Mouse (Mus musculus) brain, embryonic 14.5 days (tissue): ENCODE results near the gene Pdcd5. TPM values are rescaled to one million over a fixed set of nuclear protein-coding genes. Genes with fewer than 3 reads are reported as not detected.

Experiments used
- DNase-seq: peaks from one replicate; pipeline ENCODE4 v3.0.0-alpha.2; 2011; ENCODE audit warnings: low read depth
- CTCF ChIP-seq: fragments of 200-500 bp; IDR thresholded peaks from 2 replicates; pipeline ENCODE4 v1.5.1; 2012; ENCODE audit warnings: inconsistent platforms, mild to moderate bottlenecking, moderate library complexity, borderline replicate concordance; ENCODE audit not compliant: insufficient read depth, insufficient read length; ENCODE audit errors: extremely low read depth
- POLR2A ChIP-seq: fragments of 200-500 bp; IDR thresholded peaks from 2 replicates; pipeline ENCODE4 v1.6.1; 2012; ENCODE audit warnings: mild to moderate bottlenecking, inconsistent platforms, borderline replicate concordance; ENCODE audit not compliant: poor library complexity, insufficient read depth, insufficient read length, severe bottlenecking; ENCODE audit errors: extremely low read depth
- polyA plus RNA-seq: library from polyadenylated mRNA; depleted of rRNA; stranded (reverse); fragments of >200 nt; gene quantifications from 2 replicates; pipeline ENCODE4 v1.2.3, GENCODE M21; 2012; rRNA removed

The Pdcd5 gene
- 138 and 144 TPM in 2 replicates for polyA plus RNA-seq

GRCm38 (mm10) chr7:35647101-35647698 is at the start of gene Pdcd5:
Pdcd5 (minus strand) TSS chr7:35647521.
- peak; percentile 99 for DNase-seq

GRCm38 (mm10) chr7:35692641-35693040 is 45.3 kb upstream of the Pdcd5 start:
- DNase-seq, result no peak
- TF ChIP-seq POLR2A (no peak), CTCF (no peak)

More at GRCm38 (mm10) chr7:35647101-35647698, at the start of gene Pdcd5:
- peak; percentile 65 for TF ChIP-seq POLR2A
- TF ChIP-seq CTCF, result no peak

GRCm38 (mm10) chr7:35692117-35692516 is 44.8 kb upstream of the Pdcd5 start:
- peak; percentile 86 for DNase-seq
- TF ChIP-seq POLR2A (no peak), CTCF (no peak)

DNA sequence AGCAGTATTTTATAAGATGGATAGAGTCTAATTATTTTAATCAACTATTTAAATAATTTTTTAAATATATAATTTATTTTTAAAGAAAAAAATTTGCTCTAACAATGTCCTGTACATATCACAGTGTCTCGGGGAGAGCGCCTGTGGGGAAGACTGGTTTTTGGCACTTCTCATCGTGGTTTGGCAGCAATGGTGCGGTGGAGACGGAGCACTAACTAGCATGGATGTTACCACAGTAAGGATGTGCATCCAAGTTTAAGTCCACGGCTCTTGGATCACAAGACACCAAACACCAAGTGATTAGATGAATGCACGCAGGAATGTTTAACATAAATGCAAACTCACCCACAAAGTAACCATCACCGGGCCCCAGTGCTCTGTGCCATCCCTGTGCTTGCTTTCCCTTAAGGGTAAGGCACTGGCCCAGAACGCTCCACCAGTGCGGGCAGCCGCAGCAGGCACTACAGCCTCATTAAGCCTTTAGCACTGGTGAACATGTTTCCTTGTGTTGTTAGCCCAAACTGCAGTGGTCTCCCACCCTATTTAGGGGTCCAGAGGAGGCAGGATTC is 41.5 kb upstream of the Pdcd5 start:
- TF ChIP-seq CTCF (no peak), POLR2A (no peak)
- peak; percentile 54 for DNase-seq

- TF ChIP-seq POLR2A, result no peak
Observed at GRCm38 (mm10) chr7:35688276-35688675, 41.0 kb upstream of the Pdcd5 start.

GRCm38 (mm10) chr7:35687229-35687628 is 39.9 kb upstream of the Pdcd5 start:
- DNase-seq, result peak; percentile 44

More at GRCm38 (mm10) chr7:35688276-35688675, 41.0 kb upstream of the Pdcd5 start:
- peak; percentile 62 for DNase-seq

DNA sequence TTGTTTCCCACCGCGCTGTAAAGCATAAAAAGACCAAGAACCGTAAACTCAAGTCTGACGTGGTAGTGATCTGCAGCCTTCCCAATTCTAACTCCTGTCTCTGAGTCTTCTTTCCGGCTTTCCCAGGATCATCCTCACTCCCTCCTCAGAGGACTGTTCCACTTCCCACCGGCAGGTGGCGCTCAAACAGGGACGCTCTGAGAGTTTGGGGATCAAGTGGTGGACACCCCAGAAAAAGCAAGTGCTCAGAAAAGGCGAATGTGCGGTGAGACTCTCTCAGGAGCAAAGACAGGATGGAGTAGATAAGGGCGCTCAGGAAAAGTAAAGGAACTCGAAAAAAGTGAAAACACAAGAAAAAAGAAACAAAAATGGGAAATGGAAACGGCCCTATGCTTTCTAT is 39.4 kb upstream of the Pdcd5 start:
- TF ChIP-seq POLR2A (no peak), CTCF (peak; percentile 95)
- peak; percentile 59 for DNase-seq

More at GRCm38 (mm10) chr7:35687229-35687628, 39.9 kb upstream of the Pdcd5 start:
- TF ChIP-seq POLR2A, result no peak
- TF ChIP-seq CTCF, result no peak

DNA sequence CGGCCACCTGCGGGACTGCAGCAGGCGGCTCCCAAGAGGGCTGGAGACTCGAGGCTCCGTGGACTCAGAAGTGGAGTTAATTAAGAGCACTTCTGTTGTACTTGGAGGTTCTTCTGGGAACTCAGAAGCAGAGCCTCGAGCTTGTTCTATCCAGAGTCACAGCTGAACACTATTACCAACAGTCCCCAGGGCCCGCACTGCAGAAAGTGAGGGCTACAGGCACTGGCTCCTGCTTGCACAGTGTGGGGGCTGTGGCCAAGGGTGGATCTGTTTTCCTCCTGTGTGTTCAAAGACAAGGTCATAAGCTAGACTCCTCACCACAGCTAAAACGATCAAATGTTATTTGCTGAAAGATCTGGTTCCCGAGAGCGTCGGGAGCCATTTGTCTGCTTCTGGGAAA is 38.9 kb upstream of the Pdcd5 start:
- no peak for TF ChIP-seq CTCF
- TF ChIP-seq POLR2A, result no peak
- no peak for DNase-seq

DNA sequence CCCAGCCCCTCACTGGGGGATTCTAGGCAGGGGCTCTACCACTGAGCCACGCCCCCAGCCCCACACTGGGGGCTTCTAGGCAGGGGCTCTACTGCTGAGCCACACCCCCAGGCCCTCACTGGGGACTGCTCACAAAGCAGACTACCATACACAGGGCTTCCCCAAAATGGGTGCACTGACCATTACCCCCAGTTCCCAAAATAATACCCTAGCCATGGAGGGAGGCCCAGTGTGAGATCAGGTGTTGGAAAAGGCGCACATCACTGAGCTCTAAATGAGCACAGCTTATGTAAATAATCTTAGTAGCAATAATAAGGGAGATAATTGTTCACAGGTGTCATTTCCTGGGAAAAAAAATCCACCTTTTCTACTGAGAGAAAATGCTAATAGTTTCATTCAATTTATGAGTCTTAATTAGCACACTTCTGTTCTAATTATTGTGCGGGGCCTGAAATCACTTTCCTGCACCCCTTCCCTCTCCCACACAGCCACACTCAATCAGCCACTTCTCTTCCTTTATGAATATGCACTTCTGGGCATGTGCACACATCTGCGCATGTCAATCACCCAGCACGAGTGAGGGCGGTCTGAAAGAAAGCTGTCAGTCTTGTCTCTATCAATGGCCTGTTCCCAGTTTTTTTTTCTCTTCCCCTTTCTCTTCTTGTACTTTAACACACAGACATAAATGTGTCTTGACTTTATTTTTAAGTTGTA is 36.2 kb upstream of the Pdcd5 start:
- TF ChIP-seq CTCF (no peak), POLR2A (no peak)
- DNase-seq, result peak; percentile 88

DNA sequence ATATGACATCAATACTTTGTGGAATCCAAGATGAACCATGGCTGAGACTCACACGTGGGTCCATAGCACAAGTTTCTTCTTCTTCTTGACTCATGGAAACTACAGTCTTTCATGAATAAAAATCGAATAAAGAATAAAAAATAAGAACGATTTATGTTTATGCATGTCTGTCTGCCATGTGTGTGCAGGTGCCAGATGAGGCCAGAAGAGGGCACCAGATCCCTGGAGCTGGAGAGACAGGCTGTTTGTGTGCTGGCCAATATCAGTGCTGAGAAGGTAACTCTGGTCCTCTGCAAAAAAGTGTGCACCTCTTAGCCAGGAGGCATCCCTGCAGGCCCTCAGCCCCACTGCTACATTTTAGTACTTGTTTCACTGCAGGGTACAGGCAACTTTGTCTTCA is 34.2 kb upstream of the Pdcd5 start:
- no peak for DNase-seq

GRCm38 (mm10) chr7:35678976-35679375 is 31.7 kb upstream of the Pdcd5 start:
- no peak for DNase-seq
- TF ChIP-seq POLR2A (no peak), CTCF (no peak)

More for the DNA sequence above, 34.2 kb upstream of the Pdcd5 start:
- peak; percentile 26; the same call in 1 of the 2 replicates for TF ChIP-seq CTCF
- TF ChIP-seq POLR2A, result no peak
